Mouse (Mus musculus) T-helper 2 cell (primary cell): Measurements from ENCODE around the gene Lman2.

Experiments used
- in situ Hi-C: fragments of 300-600 bp; cut with MboI, MseI; formaldehyde crosslinking; loops from one replicate; pipeline ENCODE4 v1.15.1; 2025; ENCODE audit warnings: high pct_unique_total_duplicates

Gene Lman2

DNA sequence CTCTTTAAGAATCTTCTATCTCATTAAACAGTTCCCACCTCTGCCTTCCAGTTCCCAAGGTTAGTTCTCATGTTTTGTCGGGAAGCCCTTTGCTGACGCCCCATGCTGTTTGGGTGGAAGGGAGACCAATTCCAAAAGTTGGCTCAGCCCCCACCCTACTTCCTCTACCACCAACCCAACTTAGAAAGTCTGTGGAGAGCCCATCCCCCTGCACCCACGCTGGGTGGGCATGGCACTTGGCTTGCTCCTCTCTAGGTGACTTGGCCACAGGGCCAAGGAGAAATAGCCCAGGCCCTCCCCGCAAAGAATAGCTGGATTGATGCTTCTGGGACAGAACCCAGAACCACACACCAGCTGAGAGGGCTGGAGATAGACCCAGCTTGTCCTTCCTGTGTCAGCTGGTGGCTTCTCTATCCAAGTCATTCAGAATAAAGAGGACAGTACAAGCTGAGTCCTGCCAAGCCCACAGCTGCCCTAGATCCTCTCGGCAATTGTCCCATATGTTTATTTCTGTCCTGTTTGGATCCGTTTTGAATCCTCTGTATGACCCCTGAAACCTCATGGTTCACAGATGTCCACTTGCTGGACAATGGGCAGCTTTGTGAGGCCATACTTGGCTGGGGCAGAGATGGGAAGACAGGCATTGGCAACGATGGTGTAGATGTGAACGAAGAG is 8.6 kb upstream of the Lman2 start:
- in situ Hi-C loops: no loop called here

DNA sequence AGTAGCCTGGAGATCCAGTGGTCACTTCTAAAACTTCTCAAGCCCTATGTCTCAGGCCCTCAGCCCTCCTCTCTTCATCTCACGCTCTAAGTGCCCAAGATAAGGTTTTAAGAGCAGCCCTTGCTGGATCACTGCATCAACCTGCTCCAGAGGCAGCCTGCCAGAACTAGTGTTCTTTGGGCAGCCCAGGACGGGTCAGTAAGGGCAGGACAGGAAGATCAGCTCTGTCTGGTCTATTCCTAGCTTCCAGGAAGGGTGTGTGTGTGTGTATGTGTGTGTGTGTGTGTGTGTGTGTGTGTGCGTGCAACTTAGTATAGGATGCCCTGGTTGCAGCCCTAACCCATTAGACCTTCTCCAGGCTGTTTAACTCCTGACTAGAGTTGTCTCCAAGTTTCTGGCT is 7.7 kb upstream of the Lman2 start:
- in situ Hi-C loops: no loop called here

DNA sequence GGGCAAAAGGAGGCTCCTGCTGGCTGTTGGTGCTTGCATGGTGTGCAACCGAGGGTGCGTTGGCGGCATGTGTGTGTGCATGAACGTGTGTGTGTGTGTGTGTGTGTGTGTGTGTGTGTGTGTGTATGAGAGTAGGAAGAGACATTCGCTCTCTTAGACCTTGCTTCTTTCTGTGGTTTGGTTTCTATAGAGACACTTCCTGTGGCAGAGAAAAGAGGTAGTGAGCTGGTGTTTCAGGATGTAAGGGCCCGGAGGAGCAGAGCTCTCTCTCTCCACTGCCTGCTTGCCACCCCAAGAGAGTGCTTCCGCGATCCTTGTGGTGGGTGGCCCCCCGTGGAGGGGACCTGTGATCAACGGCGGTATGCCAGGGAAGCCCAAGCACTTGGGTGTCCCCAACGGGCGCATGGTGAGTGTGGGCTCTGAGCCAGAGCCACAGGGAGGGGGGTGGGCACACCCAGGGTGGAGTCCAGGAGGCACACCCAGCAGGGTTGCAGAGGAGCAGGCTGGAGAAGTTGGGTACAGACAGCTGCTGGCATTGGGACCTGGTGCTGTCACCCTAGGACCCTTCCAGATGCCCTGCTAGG is 7.0 kb upstream of the Lman2 start, which contains the start of gene Rgs14:
TSS of gene Rgs14 (plus strand) at position 202 of the 584 bp plus-strand sequence.
- in situ Hi-C loops: loop anchor here (5.0 to 10.0 kb wide), 2 partner anchors 37 to 735 kb away; no protein-coding TSS in a partner anchor

DNA sequence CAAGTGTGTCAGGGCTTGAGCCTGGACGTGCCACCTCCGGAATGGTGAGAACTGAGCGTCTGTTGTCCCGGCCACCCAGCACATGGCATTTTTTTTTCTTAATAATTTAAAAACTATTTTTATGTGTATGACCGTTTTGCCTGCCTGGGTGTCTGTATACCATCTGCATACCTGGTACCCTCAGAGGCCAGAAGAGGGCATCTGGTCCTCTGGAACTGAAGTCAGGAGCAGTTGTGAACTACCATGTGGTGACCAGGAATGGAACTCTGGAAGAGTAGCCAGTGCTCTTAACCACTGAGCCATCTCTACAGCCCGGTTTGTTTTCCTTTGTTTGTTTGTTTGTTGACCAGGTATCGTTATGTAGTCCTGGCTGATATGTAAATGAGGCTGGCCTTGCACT is 5.8 kb upstream of the Lman2 start:
- in situ Hi-C loops: loop anchor here (5.0 to 10.0 kb wide), 2 partner anchors 36 to 736 kb away; no protein-coding TSS in a partner anchor

DNA sequence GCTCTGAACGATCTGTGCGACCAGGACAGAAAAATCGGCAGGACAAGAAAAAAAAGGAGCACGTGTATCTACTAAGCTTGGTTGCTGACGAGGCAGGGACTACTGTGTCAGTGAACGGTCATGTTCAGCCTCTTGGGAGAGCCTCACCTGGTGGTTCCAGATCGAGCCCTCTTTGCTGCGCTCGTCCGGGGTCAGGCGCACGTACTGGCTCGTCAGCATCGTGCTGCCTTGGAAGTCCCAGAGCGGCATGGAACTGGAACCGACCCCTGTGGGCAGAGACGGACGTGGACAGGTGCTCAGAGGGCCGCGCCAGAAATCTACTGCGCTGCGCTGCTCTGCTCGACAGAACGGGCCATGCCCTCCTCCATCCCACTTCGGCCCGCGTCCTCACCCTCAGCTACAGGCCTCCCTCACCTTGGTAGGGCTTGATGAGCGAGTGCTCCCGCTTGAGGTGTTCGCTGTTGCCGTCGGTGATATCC is 570 bp downstream of the Lman2 start:
- in situ Hi-C loops: loop anchor here (10.0 kb wide), 1 partner anchor 743 kb away; no protein-coding TSS in a partner anchor

DNA sequence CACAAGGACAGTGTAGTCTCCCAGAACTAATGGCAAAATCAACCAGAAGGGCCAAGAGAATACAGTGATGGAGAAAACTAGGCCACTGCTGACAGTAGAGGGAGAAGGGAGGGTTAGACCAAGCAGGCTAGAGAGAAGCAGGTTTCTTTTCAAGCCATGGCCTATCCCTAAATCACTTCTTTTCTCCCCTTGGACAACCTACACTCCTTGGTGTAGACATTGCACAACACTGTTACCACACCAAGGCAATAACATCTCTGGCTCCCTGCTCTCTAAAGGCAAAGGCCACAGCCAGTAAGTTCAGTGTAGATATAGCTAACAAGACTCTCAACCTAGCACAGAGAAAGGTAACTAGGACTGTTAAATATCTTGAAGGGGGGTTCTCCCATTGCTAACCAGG is 1.4 kb downstream of the Lman2 start:
- in situ Hi-C loops: loop anchor here (10.0 kb wide), 1 partner anchor 744 kb away; no protein-coding TSS in a partner anchor

DNA sequence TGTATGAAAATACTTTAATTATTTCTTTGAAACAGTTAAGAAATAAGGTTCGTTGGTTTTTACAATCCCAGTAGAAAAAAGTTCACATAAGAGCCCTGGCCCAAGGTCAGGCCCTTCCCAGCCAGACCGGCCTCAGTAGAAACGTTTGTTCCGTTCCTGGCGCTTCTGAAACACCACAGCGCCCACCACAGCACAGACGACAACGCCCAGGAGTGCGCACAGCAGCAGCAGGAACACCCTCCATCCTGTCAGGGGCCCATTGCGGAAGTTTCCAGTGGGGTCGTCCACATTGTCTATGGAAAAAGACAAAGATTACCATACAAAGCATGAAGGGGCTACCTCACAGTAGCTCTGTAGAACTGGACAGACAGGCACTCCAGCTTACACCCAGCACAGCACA is 15.8 kb downstream of the Lman2 start:
- in situ Hi-C loops: no loop called here

DNA sequence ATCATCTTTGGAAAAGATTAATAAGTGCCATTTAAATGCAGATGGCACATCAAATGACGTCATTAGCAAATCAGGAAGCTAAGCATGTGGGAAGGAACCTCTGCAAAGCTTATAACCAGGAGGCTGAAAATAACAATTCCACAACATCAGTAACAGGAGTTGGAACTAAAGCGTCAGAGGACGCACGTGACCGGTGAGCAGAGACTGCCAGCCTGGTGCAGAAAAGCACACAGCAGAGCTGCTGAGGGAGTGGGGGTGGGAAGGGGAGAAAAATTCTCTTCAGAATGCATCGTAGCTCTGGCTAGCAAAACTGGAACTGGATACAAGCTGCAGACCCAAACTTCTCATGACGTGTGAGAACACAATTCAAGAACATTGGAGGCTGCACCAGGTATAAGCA is 18.3 kb downstream of the Lman2 start:
- in situ Hi-C loops: no loop called here

DNA sequence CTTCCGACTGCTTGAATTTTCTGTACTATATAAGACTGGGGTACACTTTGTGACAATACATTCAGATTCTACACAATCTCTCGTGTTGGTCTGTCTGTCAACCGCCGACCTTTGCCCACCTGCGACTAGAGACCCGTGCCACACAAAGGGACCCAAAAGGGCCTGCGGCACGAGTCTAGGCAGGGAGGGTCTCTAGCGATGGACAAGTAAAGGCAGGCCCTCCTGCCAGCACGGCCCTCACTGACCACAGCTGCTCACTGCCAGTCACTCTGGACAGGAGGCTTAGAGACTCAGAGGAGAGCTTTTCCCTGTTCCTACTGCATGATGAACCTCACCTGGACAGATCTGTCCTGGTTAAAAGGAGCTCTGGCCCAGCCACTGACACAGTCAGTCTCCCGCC is 20.1 kb downstream of the Lman2 start:
- in situ Hi-C loops: no loop called here

DNA sequence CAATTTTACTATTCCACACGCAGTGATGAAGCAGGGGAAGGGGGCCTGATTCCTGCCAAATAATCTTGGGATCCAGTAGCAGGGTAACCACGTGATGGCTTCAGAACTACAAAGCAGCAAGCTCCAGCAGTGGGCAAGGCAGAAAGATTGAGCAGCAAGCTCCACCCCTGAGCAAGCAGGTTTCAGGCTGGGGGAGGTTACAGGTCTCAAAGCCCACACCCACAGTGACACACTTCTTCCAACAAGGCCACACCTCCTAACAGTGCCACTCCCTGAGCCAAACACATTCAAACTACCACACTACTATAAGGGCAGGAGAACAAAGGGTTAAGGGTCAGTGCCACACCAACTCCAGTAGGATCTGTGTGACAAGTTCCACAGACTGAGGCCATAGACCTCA is 23.3 kb downstream of the Lman2 start:
- in situ Hi-C loops: no loop called here

DNA sequence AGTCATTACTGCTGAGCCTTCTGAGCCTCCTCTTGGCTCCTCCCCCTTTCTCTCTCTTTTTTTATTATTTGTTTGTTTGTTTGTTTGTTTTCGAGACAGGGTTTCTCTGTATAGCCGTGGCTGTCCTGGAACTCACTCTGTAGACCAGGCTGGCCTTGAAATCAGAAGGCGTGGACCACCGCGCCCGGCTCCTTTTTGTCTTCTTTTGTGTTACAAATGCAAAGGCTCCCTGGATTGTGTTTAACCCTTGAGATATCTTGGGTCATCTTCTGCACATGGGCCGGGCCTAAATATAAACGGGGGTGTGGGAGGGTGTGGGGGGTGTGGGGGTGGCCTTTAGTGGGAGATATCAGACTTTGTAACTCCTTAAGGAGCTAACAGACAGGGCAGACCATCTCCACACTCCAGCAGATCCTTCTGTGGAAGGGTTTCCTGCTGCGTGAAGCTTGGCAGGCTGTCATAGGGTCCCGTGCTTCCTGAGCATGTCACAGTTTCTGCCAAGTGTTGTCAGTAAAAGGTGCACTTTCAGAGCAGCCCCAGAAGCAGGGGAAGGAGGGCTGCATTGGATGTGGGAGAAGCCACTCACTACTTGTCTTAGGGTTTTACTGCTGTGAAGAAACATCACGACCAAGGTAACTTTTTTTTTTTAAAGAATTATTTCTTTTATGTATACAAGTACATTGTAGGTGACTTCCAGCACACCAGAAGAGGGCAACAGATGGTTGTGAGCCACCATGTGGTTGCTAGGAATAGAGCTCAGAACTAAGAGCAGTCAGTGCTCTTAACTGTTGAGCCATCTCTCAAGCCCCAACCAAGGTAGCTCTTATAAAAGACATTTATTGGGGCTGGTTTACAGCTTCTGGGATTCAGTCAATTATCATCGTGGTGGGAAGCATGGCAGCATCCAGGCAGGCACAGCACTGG is 24.2 kb downstream of the Lman2 start:
- in situ Hi-C loops: no loop called here

DNA sequence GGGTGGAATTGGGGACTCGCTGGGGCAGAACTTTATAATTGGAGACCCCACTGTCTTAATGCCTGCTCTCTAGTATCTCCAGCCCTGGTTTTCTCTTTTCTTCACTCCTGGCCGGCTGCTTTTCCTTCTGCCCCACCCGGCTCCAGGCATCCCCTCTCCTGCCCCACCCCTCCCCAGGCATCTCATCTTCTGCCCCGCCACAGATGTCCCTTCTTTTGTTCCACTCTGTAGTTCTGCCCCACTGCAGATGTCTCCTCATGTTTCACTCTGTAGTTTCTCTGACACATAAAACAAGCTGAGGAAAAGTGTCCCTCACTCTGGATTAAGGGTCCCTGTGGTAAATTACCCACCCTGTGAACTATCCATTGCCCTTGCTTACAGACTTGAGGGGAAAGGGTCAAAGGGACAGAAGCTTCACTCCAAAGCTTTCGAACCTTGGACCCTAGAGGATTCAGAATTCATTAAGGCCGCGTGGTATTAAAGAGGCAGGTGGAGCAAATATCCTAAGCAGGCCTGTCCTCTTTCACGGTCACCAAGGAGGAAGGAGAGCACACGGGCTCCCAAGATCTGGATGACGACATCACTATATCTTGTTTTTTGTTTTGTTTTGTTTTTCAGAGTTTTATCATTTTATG is 25.1 kb downstream of the Lman2 start:
- in situ Hi-C loops: no loop called here

DNA sequence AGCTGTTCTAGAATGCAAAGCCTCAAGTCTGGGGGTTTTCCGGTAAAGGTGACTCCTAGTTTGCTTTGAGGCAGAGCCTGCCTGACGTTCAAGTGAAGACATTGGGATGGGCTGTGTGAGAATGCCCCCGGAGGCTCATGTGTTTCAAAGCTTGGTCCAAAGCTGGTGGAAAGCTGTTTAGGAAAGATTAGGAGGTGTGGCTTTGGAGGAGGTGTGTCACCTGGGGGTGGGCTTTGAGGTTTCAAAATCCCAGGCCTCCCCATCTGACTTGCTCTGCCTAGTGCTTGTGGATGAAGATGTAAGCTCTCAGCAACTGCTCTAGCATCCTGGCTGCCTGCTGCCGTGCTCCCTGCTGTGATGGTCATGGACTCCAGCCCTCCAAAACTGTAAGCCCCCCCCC is 26.9 kb downstream of the Lman2 start:
- in situ Hi-C loops: no loop called here

DNA sequence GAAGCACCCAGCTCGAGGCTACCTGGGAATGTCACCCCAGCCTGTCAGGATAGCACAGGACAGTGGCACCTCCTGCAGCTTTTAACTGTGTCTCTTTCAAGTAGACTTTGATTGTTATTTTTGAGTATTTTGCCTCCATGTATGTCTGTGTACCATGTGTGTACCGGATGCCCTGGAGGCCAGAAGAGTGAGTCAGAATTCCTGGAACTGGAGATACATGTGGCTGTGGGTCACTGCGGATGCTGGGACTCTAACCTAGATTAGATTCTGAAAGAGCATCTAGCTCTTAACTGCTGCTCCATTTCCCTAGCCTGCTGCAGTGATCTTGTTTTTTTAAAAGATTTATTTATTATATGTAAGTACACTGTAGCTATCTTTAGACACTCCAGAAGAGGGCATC is 30.3 kb downstream of the Lman2 start:
- in situ Hi-C loops: loop anchor here (5.0 kb wide), 1 partner anchor 35 kb away; the partner anchor contains the start of gene Rgs14

DNA sequence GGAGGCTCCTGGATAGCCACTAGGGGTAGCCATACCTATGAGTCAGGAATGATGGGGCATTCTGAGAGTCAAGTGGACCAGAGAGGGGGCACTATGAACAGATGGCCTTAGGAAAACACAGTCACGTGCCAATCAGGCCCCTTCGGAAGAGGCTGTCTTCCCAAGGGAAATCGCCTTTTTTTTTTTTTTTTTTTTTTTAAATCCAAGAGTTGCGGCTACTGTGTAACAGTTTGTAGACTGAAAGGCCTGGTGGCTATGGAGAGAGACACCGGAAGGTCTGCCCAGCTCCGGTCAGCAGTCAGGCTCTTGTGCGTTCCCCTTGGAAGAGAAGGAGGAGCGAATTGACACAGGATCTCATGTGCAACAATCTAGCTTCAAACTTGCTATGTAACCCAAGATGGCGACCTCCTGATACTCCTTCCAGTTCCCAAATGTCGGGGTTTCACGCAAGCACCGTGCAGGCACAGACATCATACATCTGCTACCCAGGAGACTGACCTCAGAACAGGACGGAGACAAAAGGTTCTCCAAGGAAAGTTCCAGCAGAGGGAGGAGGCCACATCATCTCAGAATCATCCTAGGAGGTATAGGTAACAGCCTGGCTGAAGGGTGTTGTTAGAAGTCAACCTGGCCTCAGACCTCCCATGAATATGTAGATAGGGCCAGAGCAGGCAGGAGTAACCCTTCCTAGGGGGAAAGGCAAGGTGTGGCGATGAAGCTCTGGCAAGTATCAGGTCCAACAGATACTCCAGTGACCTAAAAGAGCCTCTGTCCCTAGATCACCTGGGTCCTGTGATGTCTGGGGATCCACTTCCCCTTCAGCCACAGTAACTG is 31.8 kb downstream of the Lman2 start:
- in situ Hi-C loops: loop anchor here (5.0 kb wide), 1 partner anchor 37 kb away; the partner anchor contains the start of gene Rgs14

DNA sequence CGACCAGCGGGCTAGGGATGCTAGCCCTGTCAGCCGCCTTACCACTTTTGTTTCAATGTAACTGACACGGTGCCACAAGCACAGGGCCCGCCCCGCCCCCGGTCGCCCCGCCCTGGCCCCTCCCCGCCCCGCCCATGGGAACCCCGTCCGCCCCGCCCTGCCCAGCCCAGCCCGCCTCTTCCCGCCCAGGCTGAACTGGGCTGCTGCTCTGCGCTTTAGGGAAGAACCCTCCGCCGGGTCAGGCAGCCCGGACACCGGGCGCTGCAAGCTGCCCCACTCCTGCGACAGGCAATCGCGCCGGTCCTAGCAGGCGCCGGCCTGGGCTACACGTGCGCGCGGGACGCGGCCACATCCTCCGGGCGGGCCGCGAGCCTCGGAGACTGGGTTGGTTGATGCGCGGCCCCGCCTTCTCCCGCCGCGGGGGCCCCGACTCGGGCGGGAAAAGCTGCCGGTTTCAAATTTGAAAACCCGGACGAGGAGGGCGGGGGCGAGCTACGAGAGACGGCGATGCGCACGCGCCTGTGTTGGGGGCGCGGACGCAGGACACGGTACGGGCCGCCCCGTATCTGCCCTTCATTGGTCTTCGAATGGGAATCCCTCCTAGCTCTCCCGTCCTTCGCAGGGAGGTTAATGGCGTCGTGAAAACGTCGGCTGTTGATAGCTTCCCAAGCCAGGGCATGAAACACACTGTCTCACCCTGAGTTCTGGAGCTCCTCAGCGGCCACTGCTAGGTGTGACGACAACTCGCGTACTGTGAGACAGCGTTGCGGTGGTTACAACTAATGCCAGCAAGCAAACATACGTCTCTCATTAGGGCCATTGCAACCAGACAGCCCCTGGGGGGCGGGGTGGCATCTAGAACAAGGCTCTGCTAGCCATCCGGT is 32.7 kb downstream of the Lman2 start, which contains the start of gene Mxd3:
TSS of gene Mxd3 (minus strand) at position 141 of the 884 bp plus-strand sequence.
- in situ Hi-C loops: loop anchor here (5.0 to 10.0 kb wide), 2 partner anchors 37 to 225 kb away; partner anchors contain the start of genes Rgs14, Uimc1 and Zfp346

DNA sequence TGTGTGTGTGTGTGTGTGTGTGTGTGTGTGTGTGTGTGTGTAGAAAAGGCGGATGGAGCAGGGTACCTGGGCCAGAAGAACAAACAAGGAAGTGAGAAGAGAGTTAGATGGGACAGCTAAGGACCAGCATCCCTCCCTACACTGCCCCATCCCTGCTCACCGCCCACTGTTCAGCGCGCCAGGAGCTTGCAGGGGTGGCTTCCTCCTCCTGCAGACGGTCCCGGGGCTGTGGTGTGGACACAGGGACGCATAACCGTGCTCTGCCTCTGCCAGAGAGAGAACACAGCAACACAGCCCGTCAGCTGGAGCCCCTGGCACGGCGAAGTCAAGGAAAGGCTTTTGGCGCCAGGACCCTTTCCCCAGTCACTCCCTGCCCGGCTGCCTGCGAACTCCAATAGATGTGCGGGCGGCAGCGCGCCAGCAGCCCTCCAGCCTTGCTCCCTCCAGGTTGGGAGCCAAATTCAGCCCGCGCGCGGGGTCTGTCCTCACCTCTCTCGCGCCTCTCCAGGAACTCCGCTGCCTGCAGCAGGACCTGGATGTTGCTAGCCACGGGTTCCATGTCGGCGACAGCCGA is 33.4 kb downstream of the Lman2 start:
- in situ Hi-C loops: loop anchor here (10.0 kb wide), 1 partner anchor 224 kb away; the partner anchor contains the start of genes Uimc1 and Zfp346

DNA sequence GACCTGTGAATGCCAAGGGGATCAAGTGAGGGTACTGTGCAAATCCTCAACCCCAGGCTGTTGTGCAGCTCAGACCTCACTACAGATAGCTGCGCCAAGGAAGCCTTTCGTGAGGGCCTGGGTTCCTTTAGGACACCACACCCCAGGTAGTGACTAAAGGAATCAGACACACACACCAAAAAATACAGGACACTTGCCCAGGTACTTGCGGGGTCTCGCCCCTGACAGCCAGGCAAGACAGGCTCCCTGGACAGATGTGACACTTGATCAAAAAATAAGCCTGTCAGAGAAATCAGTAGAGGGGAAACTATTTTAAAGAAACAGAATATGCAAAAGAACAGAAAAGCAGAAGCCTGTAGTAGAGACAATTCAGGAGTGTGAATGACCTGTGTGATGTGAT is 33.9 kb downstream of the Lman2 start:
- in situ Hi-C loops: loop anchor here (10.0 kb wide), 1 partner anchor 224 kb away; the partner anchor contains the start of genes Uimc1 and Zfp346

DNA sequence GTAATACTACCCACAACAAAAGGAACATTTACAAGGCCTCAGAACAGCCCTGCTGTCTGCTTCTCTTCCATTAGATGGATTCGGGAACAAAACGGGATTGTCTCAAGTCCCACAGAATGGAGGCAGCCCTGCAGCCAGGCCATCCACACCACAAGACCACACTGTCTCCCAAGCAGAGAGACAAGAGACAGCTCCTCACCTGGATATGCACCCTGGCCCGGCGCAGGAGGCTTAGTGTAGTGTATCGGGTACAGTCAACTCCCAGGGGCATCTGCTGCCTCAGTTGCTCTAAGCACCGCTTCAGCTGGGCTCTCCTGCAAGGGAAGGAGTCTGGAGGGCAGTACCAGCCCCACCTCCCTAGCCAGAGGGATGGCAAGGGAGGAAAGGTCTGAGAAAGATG is 34.4 kb downstream of the Lman2 start:
- in situ Hi-C loops: loop anchor here (10.0 kb wide), 1 partner anchor 223 kb away; the partner anchor contains the start of genes Uimc1 and Zfp346
